Mouse (Mus musculus): ENCODE results near the gene Mrnip. TPM values are rescaled to one million over a fixed set of nuclear protein-coding genes. Genes with fewer than 3 reads are reported as not detected.

Mrnip gene
- polyA plus RNA-seq, 2 experiments = 16.8 to 17.6 TPM

DNA sequence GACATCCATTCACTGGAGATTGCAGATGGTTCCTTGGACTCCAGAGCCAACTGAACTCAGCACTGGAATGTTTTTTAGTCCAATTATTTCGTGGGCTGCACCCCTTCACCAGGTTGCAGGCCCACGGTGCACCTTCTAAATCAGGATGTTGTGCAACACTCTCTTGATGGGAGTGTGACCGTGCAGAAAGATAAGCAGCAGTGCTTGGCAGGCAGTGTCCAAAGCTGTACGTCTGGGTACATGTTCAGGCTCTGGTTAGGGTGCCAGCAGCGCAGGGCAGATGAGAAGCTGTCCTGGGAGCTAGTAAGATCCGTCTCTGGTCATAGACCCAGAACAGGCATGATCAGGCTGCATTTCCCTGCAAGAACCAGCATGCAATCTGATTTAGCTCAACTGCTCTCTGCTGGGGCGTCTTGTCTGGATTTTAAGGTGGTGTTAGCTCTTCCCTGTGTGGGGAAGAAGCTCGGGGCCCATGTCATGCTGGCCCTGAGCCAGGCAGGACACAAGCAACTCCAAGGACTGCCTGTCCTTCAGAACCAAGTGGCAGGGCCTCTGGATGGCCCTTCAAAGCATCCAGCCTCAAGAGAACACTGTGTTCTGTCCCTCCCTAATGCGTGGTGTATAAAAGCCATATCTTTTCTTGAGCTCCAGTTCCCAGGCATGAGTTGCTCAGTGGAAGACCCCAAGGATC is 26.8 kb upstream of the Mrnip start:
- no peak overlapping the region for H3K4me3 ChIP-seq (replicated peaks; ENCODE audit: low read length)
- no peak overlapping the region for H3K27ac ChIP-seq (replicated peaks; ENCODE audit: low read depth, low read length)
- no peak overlapping the region for H3K4me2 ChIP-seq (replicated peaks; ENCODE audit: low read depth, low read length, severe bottlenecking)
- H3K4me1 ChIP-seq (ENCODE audit: control insufficient read depth, insufficient read depth, low read length) = no peaks in the 10 kb centered on the region
- DNase-seq (ENCODE audit: low spot score) = no peak
- WGBS = 84% methylated on average over 9 of the region's 9 CpGs
- H3K36me3 ChIP-seq (ENCODE audit: control insufficient read depth, insufficient read depth, low read length) = peaks cover 88% of the 10 kb centered on the region
- TF ChIP-seq POLR2A (IDR thresholded peaks at IDR 0.05; ENCODE audit: borderline replicate concordance, extremely low read depth, insufficient read depth, insufficient read length) = no peak
- no peaks in the 10 kb centered on the region for H3K9me3 ChIP-seq (ENCODE audit: control insufficient read depth, low read length)
- no peak for ATAC-seq (ENCODE audit: low FRiP score, low read depth)
- no peaks in the 10 kb centered on the region for H3K27me3 ChIP-seq (ENCODE audit: control insufficient read depth, insufficient read depth, low read length)
- H3K9ac ChIP-seq (ENCODE audit: low read depth, low read length, severe bottlenecking) = no peak overlapping the region

DNA sequence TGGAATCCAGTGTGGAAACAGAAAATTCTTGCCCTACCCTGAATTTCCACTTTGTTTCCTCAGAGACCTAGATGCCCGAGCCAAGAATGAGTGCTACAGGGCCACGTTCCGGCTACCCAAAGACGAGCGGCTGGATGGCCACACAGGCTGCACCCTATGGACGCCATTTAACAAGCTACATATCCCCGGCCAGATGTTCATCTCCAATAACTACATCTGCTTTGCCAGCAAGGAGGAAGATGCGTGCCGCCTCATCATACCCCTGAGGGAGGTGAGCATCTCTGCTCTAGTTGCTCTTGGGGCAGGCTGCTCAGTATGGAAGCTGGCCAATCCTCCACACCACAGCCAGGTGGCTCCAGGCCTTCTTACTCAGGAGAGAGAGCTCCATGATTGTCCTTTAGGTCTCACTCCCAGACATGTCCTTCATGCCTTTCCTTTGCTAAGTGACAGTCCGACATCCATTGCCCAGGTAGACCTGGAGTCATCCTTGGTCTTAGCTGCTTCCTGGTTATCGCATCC is 26.2 kb upstream of the Mrnip start:
- Histone ChIP-seq H3K4me3 (replicated peaks; ENCODE audit: low read length) (no peak overlapping the region), H3K36me3 (ENCODE audit: control insufficient read depth, insufficient read depth, low read length) (peaks cover 88% of the 10 kb centered on the region), H3K9me3 (ENCODE audit: control insufficient read depth, low read length) (no peaks in the 10 kb centered on the region), H3K9ac (ENCODE audit: low read depth, low read length, severe bottlenecking) (no peak overlapping the region), H3K27ac (replicated peaks; ENCODE audit: low read depth, low read length) (no peak overlapping the region), H3K27me3 (ENCODE audit: control insufficient read depth, insufficient read depth, low read length) (no peaks in the 10 kb centered on the region), H3K4me1 (ENCODE audit: control insufficient read depth, insufficient read depth, low read length) (no peaks in the 10 kb centered on the region), H3K4me2 (replicated peaks; ENCODE audit: low read depth, low read length, severe bottlenecking) (no peak overlapping the region)
- 94% methylated on average over 11 of the region's 11 CpGs for WGBS
- DNase-seq (ENCODE audit: low spot score) (no peak), ATAC-seq (ENCODE audit: low FRiP score, low read depth) (no peak)
- no peak for TF ChIP-seq POLR2A (IDR thresholded peaks at IDR 0.05; ENCODE audit: borderline replicate concordance, extremely low read depth, insufficient read depth, insufficient read length)

DNA sequence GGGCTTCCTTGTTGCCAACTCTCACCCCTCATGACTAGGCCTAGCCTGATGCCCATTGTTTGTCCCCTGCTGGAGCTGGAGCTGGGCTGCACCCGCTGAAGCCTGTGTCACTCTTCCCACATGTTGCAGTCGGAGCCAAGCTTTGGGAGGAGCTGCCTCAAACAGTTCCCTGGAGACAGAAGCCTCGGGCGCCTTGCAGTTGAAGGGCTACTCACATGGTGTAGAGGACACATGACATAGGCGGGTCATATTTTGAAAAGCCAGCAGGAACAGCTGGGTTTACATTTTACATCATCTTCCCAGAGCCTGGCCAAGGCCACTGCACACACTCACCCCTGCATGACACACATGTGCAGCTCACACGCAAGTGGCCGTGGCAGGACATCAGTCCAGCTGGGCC is 25.0 kb upstream of the Mrnip start:
- Histone ChIP-seq H3K4me3 (replicated peaks; ENCODE audit: low read length) (no peak overlapping the region), H3K9ac (ENCODE audit: low read depth, low read length, severe bottlenecking) (no peak overlapping the region), H3K9me3 (ENCODE audit: control insufficient read depth, low read length) (no peaks in the 10 kb centered on the region), H3K27ac (replicated peaks; ENCODE audit: low read depth, low read length) (no peak overlapping the region), H3K36me3 (ENCODE audit: control insufficient read depth, insufficient read depth, low read length) (peaks cover 92% of the 10 kb centered on the region), H3K27me3 (ENCODE audit: control insufficient read depth, insufficient read depth, low read length) (no peaks in the 10 kb centered on the region), H3K4me2 (replicated peaks; ENCODE audit: low read depth, low read length, severe bottlenecking) (no peak overlapping the region), H3K4me1 (ENCODE audit: control insufficient read depth, insufficient read depth, low read length) (no peaks in the 10 kb centered on the region)
- ATAC-seq (ENCODE audit: low FRiP score, low read depth) = no peak
- WGBS = 93% methylated on average over 7 of the region's 7 CpGs
- DNase-seq (ENCODE audit: low spot score) = no peak
- TF ChIP-seq POLR2A (IDR thresholded peaks at IDR 0.05; ENCODE audit: borderline replicate concordance, extremely low read depth, insufficient read depth, insufficient read length) = no peak

DNA sequence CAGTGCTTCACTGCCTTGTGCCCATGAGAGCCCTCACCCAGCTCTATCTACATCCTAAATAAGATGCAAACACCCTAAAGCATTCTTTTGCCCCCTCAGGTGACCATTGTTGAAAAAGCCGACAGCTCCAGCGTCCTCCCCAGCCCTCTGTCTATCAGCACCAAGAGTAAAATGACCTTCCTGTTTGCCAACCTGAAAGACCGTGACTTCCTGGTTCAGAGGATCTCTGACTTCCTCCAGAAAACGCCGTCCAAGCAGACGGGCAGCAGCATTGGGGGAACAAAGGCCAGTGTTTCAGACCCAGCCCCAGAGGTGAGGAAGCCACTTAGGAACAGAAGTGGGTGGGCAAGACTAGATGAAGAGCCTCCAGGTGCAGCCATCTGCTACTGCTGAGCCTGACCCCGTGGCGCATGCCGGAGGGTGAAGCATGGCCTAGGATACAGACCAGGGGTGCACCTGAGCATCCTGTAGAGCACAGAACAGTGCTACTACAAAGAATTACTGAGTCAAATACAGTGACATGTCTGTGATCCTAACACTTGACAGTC is 24.6 kb upstream of the Mrnip start:
- H3K36me3 ChIP-seq (ENCODE audit: control insufficient read depth, insufficient read depth, low read length) = peaks cover 97% of the 10 kb centered on the region
- H3K27ac ChIP-seq (replicated peaks; ENCODE audit: low read depth, low read length) = no peak overlapping the region
- H3K4me2 ChIP-seq (replicated peaks; ENCODE audit: low read depth, low read length, severe bottlenecking) = no peak overlapping the region
- H3K9me3 ChIP-seq (ENCODE audit: control insufficient read depth, low read length) = no peaks in the 10 kb centered on the region
- no peak for DNase-seq (ENCODE audit: low spot score)
- ATAC-seq (ENCODE audit: low FRiP score, low read depth) = no peak
- TF ChIP-seq POLR2A (IDR thresholded peaks at IDR 0.05; ENCODE audit: borderline replicate concordance, extremely low read depth, insufficient read depth, insufficient read length) = no peak
- H3K4me1 ChIP-seq (ENCODE audit: control insufficient read depth, insufficient read depth, low read length) = no peaks in the 10 kb centered on the region
- H3K27me3 ChIP-seq (ENCODE audit: control insufficient read depth, insufficient read depth, low read length) = no peaks in the 10 kb centered on the region
- H3K9ac ChIP-seq (ENCODE audit: low read depth, low read length, severe bottlenecking) = no peak overlapping the region
- H3K4me3 ChIP-seq (replicated peaks; ENCODE audit: low read length) = no peak overlapping the region
- 93% methylated on average over 9 of the region's 9 CpGs for WGBS

DNA sequence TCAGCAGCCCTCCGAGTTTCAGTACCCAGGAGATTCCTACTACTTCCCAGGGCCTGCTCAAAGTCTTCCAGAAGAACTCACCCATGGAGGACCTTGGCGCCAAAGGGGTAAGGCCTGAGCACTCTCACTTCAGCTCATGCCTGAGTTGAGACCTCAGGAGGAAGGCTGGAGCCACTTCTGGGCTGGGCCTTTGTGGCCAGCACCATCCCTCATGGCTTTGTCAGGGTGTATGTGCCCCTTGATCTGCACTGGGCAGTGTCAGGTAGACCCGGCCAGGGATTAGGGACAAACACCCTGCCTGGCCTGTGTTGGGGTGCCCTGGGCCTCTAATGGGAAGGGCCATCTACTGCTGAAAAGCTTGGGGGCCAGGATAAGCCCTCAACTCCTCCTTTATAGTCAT is 22.9 kb upstream of the Mrnip start:
- Histone ChIP-seq H3K4me2 (replicated peaks; ENCODE audit: low read depth, low read length, severe bottlenecking) (no peak overlapping the region), H3K9me3 (ENCODE audit: control insufficient read depth, low read length) (no peaks in the 10 kb centered on the region), H3K4me3 (replicated peaks; ENCODE audit: low read length) (no peak overlapping the region), H3K36me3 (ENCODE audit: control insufficient read depth, insufficient read depth, low read length) (peaks cover 95% of the 10 kb centered on the region), H3K27me3 (ENCODE audit: control insufficient read depth, insufficient read depth, low read length) (no peaks in the 10 kb centered on the region), H3K4me1 (ENCODE audit: control insufficient read depth, insufficient read depth, low read length) (no peaks in the 10 kb centered on the region), H3K27ac (replicated peaks; ENCODE audit: low read depth, low read length) (no peak overlapping the region), H3K9ac (ENCODE audit: low read depth, low read length, severe bottlenecking) (no peak overlapping the region)
- no peak for TF ChIP-seq POLR2A (IDR thresholded peaks at IDR 0.05; ENCODE audit: borderline replicate concordance, extremely low read depth, insufficient read depth, insufficient read length)
- ATAC-seq (ENCODE audit: low FRiP score, low read depth) (no peak), DNase-seq (ENCODE audit: low spot score) (no peak)
- WGBS = 84% methylated on average over 3 of the region's 3 CpGs
